Mouse (Mus musculus): ENCODE measurements around the gene Nova1. TPM values are rescaled to one million over a fixed set of nuclear protein-coding genes. Genes with fewer than 3 reads are reported as not detected.

Nova1 gene
- polyA plus RNA-seq, 2 experiments = 3.3 to 6.1 TPM

DNA sequence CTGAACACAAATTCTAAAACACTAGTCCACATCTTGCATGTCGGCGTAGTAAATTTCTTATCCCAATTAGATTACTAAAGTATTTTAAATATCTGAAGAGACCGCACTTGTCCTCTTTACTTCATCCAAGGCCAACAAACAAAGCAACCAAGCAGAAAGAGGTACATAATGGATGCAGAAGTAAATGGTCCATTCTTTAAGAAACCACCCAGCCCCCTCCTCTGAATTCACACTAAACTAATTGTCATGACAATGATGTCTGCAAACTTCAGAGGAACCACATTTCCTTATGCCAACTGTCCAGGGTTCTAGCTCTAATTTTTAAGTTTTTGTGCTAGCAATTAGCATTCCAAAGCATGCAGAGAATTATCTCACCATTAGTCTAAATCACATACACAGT is 2.4 kb downstream of the Nova1 start:
- Histone ChIP-seq H3K4me2 (replicated peaks; ENCODE audit: low read depth, low read length, severe bottlenecking) (no peak overlapping the region), H3K4me1 (ENCODE audit: control insufficient read depth, insufficient read depth, low read length) (no peaks in the 10 kb centered on the region; the same call in 1 of the 2 replicates), H3K27me3 (ENCODE audit: control insufficient read depth, insufficient read depth, low read length) (0 out of 2 replicates have a peak, but pooled peaks cover 13% of the 10 kb centered on the region), H3K9me3 (ENCODE audit: control insufficient read depth, low read length) (no peaks in the 10 kb centered on the region), H3K4me3 (replicated peaks; ENCODE audit: low read length) (no peak overlapping the region), H3K36me3 (ENCODE audit: control insufficient read depth, insufficient read depth, low read length) (no peaks in the 10 kb centered on the region), H3K27ac (replicated peaks; ENCODE audit: low read depth, low read length) (no peak overlapping the region), H3K9ac (ENCODE audit: low read depth, low read length, severe bottlenecking) (no peak overlapping the region)
- DNase-seq (ENCODE audit: low spot score) (no peak), ATAC-seq (ENCODE audit: low FRiP score, low read depth) (no peak)
- no peak for TF ChIP-seq POLR2A (IDR thresholded peaks at IDR 0.05; ENCODE audit: borderline replicate concordance, extremely low read depth, insufficient read depth, insufficient read length)
- 88% methylated on average over 3 of the region's 3 CpGs for WGBS

DNA sequence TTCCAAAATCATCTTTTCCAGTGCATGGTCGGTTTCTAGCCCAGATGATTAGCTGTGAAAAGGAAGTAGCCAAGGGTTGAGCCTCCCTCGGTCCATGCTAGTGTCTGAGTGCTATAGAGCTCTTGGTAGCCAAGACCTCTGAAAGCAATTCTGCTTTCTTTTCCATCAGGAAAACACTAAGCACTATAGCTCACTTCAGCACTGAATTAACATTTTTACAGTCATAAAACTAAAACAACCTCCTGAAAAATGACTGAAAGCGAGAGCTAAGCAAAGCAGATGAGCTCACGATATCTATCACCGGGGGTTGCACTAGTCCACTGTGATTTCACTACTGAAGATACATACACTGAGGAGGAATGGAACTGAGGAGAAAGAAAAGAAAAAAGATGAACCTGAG is 3.0 kb downstream of the Nova1 start:
- no peak for TF ChIP-seq POLR2A (IDR thresholded peaks at IDR 0.05; ENCODE audit: borderline replicate concordance, extremely low read depth, insufficient read depth, insufficient read length)
- Histone ChIP-seq H3K9ac (ENCODE audit: low read depth, low read length, severe bottlenecking) (no peak overlapping the region), H3K27me3 (ENCODE audit: control insufficient read depth, insufficient read depth, low read length) (0 out of 2 replicates have a peak, but pooled peaks cover 12% of the 10 kb centered on the region), H3K9me3 (ENCODE audit: control insufficient read depth, low read length) (no peaks in the 10 kb centered on the region), H3K27ac (replicated peaks; ENCODE audit: low read depth, low read length) (no peak overlapping the region), H3K4me1 (ENCODE audit: control insufficient read depth, insufficient read depth, low read length) (no peaks in the 10 kb centered on the region; the same call in 1 of the 2 replicates), H3K36me3 (ENCODE audit: control insufficient read depth, insufficient read depth, low read length) (no peaks in the 10 kb centered on the region), H3K4me2 (replicated peaks; ENCODE audit: low read depth, low read length, severe bottlenecking) (no peak overlapping the region), H3K4me3 (replicated peaks; ENCODE audit: low read length) (no peak overlapping the region)
- WGBS = 81% methylated on average over 5 of the region's 5 CpGs
- ATAC-seq (ENCODE audit: low FRiP score, low read depth) = no peak
- DNase-seq (ENCODE audit: low spot score) = no peak

DNA sequence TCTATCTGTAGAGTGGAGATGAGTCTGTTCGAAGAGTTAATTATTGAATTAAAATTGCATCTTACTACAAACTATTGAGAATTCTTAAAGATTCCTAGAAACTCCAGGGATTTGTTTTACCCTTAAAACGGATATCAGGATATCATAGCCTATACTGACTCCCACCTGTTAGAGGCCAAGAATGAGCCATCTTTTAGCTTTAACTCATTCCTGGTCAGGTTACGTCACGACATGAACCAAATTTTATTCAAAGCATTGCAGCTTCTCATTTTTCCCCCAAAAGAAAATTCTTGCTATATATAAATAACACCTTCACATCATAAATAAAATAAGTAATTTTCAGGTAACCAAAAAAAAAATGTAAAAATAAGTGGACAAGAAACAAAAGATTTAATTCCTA is 3.9 kb downstream of the Nova1 start:
- no peak overlapping the region for H3K9ac ChIP-seq (ENCODE audit: low read depth, low read length, severe bottlenecking)
- DNase-seq (ENCODE audit: low spot score) (no peak), ATAC-seq (ENCODE audit: low FRiP score, low read depth) (no peak)
- no peaks in the 10 kb centered on the region; the same call in 1 of the 2 replicates for H3K4me1 ChIP-seq (ENCODE audit: control insufficient read depth, insufficient read depth, low read length)
- H3K4me3 ChIP-seq (replicated peaks; ENCODE audit: low read length) = no peak overlapping the region
- H3K27me3 ChIP-seq (ENCODE audit: control insufficient read depth, insufficient read depth, low read length) = 0 out of 2 replicates have a peak, but pooled peaks cover 7% of the 10 kb centered on the region
- no peaks in the 10 kb centered on the region for H3K9me3 ChIP-seq (ENCODE audit: control insufficient read depth, low read length)
- no peaks in the 10 kb centered on the region for H3K36me3 ChIP-seq (ENCODE audit: control insufficient read depth, insufficient read depth, low read length)
- H3K4me2 ChIP-seq (replicated peaks; ENCODE audit: low read depth, low read length, severe bottlenecking) = no peak overlapping the region
- H3K27ac ChIP-seq (replicated peaks; ENCODE audit: low read depth, low read length) = no peak overlapping the region
- TF ChIP-seq POLR2A (IDR thresholded peaks at IDR 0.05; ENCODE audit: borderline replicate concordance, extremely low read depth, insufficient read depth, insufficient read length) = no peak
- WGBS = 85% methylated on average over 4 of the region's 4 CpGs

DNA sequence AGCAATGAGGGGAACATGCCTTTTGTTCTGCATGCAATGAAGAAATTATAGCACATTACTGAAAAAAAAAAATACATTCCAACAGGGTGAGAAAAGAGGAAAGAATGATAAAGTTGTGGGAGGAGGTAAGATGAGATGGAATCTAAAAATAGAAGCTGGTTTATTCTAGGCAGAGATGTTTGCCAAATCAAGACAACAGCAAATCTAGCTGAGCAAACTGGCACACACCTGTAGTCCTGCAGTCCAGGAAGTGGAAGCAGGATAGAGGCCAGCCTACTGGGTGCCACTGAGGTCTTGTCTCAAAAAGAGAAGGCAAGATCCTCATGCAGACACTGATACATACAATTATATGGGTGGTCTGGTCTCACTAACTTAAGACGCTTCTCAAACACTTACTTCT is 17.4 kb downstream of the Nova1 start:
- ATAC-seq (ENCODE audit: low FRiP score, low read depth) (no peak), DNase-seq (ENCODE audit: low spot score) (no peak)
- Histone ChIP-seq H3K9ac (ENCODE audit: low read depth, low read length, severe bottlenecking) (no peak overlapping the region), H3K27me3 (ENCODE audit: control insufficient read depth, insufficient read depth, low read length) (no peaks in the 10 kb centered on the region), H3K9me3 (ENCODE audit: control insufficient read depth, low read length) (no peaks in the 10 kb centered on the region), H3K4me3 (replicated peaks; ENCODE audit: low read length) (no peak overlapping the region), H3K4me1 (ENCODE audit: control insufficient read depth, insufficient read depth, low read length) (no peaks in the 10 kb centered on the region), H3K4me2 (replicated peaks; ENCODE audit: low read depth, low read length, severe bottlenecking) (no peak overlapping the region), H3K36me3 (ENCODE audit: control insufficient read depth, insufficient read depth, low read length) (no peaks in the 10 kb centered on the region), H3K27ac (replicated peaks; ENCODE audit: low read depth, low read length) (no peak overlapping the region)
- 81% methylated on average over 1 of the region's 1 CpGs for WGBS
- TF ChIP-seq POLR2A (IDR thresholded peaks at IDR 0.05; ENCODE audit: borderline replicate concordance, extremely low read depth, insufficient read depth, insufficient read length) = no peak

GRCm38 (mm10) chr12:46782301-46783280 is 36.1 kb downstream of the Nova1 start:
- TF ChIP-seq POLR2A (IDR thresholded peaks at IDR 0.05; ENCODE audit: borderline replicate concordance, extremely low read depth, insufficient read depth, insufficient read length) = no peak
- no peak for ATAC-seq (ENCODE audit: low FRiP score, low read depth)

More at GRCm38 (mm10) chr12:46782301-46783280, 36.1 kb downstream of the Nova1 start:
- H3K9ac ChIP-seq (ENCODE audit: low read depth, low read length, severe bottlenecking) = no peak overlapping the region
- no peak overlapping the region for H3K27ac ChIP-seq (replicated peaks; ENCODE audit: low read depth, low read length)
- WGBS = 56% methylated on average over 8 of the region's 8 CpGs
- H3K4me3 ChIP-seq (replicated peaks; ENCODE audit: low read length) = no peak overlapping the region
- no peaks in the 10 kb centered on the region for H3K9me3 ChIP-seq (ENCODE audit: control insufficient read depth, low read length)
- no peaks in the 10 kb centered on the region for H3K27me3 ChIP-seq (ENCODE audit: control insufficient read depth, insufficient read depth, low read length)
- no peak overlapping the region for H3K4me2 ChIP-seq (replicated peaks; ENCODE audit: low read depth, low read length, severe bottlenecking)
- H3K36me3 ChIP-seq (ENCODE audit: control insufficient read depth, insufficient read depth, low read length) = no peaks in the 10 kb centered on the region
- no peak for DNase-seq (ENCODE audit: low spot score)
- H3K4me1 ChIP-seq (ENCODE audit: control insufficient read depth, insufficient read depth, low read length) = no peaks in the 10 kb centered on the region
